Mouse (Mus musculus): ENCODE data around the gene Rpl38.

- TF ChIP-seq CTCF (IDR thresholded peaks at IDR 0.05; ENCODE audit: extremely low read depth, insufficient read length, insufficient replicate concordance, low read depth, low read length) (no peak), POLR2A (IDR thresholded peaks at IDR 0.05; ENCODE audit: low read depth, low read length) (no peak)
Measured at GRCm38 (mm10) chr11:114699511-114699910, 31.2 kb downstream of the Rpl38 start.

Data from small intestine, adult 2 months (tissue).